Mouse (Mus musculus) hindbrain, embryonic 11.5 days (tissue): Measurements from ENCODE around the gene Gm30191. TPM values are rescaled to one million over a fixed set of nuclear protein-coding genes. Genes with fewer than 3 reads are reported as not detected.

ENCODE experiments used
- ATAC-seq: fragments of 200-750 bp; cut with Nextera tagmentation; 2 replicates; pipeline ENCODE4 v1.8.0; 2017; ENCODE audit warnings: mild to moderate bottlenecking, moderate TSS enrichment, moderate library complexity; ENCODE audit not compliant: low FRiP score
- DNase-seq: peaks from one replicate; pipeline ENCODE4 v3.0.0-alpha.2; 2015; ENCODE audit warnings: low spot score
- H3K27ac ChIP-seq: fragments of 300-500 bp; sonication (generic); 2 replicates; pipeline ENCODE4 v1.5.1; 2014; ENCODE audit warnings: mild to moderate bottlenecking, low read depth, low read length
- H3K27me3 ChIP-seq: fragments of 300-500 bp; sonication (generic); 2 replicates; pipeline ENCODE4 v1.6.1; 2014; ENCODE audit warnings: mild to moderate bottlenecking, low read length, moderate library complexity, mixed read lengths; ENCODE audit not compliant: control insufficient read depth, insufficient read depth
- H3K36me3 ChIP-seq: fragments of 300-500 bp; sonication (generic); 2 replicates; pipeline ENCODE4 v1.6.1; 2014; ENCODE audit warnings: mild to moderate bottlenecking, low read length, moderate library complexity, mixed read lengths; ENCODE audit not compliant: control insufficient read depth, insufficient read depth
- H3K4me1 ChIP-seq: fragments of 300-500 bp; sonication (generic); replicated peaks from 2 replicates; pipeline ENCODE4 v1.6.1; 2014; ENCODE audit warnings: low read length, mixed read lengths; ENCODE audit not compliant: control insufficient read depth, insufficient read depth
- H3K4me2 ChIP-seq: fragments of 300-500 bp; sonication (generic); replicated peaks from 2 replicates; pipeline ENCODE4 v1.6.1; 2014; ENCODE audit warnings: mild to moderate bottlenecking, low read depth, low read length
- H3K4me3 ChIP-seq: fragments of 300-500 bp; sonication (generic); 2 replicates; pipeline ENCODE4 v1.5.1; 2014; ENCODE audit warnings: low read depth, low read length
- H3K9ac ChIP-seq: fragments of 300-500 bp; sonication (generic); 2 replicates; pipeline ENCODE4 v1.6.1; 2014; ENCODE audit warnings: low read depth, low read length
- H3K9me3 ChIP-seq: fragments of 300-500 bp; sonication (generic); 2 replicates; pipeline ENCODE4 v1.6.1; 2016; ENCODE audit warnings: low read length; ENCODE audit not compliant: control insufficient read depth
- WGBS: fragments of 180-500 bp; shearing (Covaris S2); extraction: QIAGEN DNeasy Blood & Tissue Kit; methylation state at CpG from one replicate; pipeline ENCODE4 v1.1.7; 2014; 5-methylcytosine and 5-hydroxymethylcytosine counted together
- polyA plus RNA-seq: library from polyadenylated mRNA; unstranded; fragments of >200 nt; fragmentation: Nextera tagmentation; extraction: Ambion mirVana; gene quantifications from 2 replicates; pipeline ENCODE4 v1.2.1, GENCODE M21; 2014

Gene Gm30191
- polyA plus RNA-seq, 1 experiment from 2014 or later = 0.56 TPM

- H3K27me3 ChIP-seq = peaks cover 51% of the 10 kb centered on the region
- no peaks in the 10 kb centered on the region for H3K9me3 ChIP-seq
- H3K4me1 ChIP-seq = peaks cover 21% of the 10 kb centered on the region
- peak overlapping the region; percentile 48 for H3K4me3 ChIP-seq
- ATAC-seq (no peak), DNase-seq (peak; percentile 61)
- H3K9ac ChIP-seq = no peak overlapping the region
- peak overlapping the region; percentile 83 for H3K4me2 ChIP-seq
- 5% methylated on average over 27 of the region's 27 CpGs for WGBS
- H3K27ac ChIP-seq = no peak overlapping the region
- H3K36me3 ChIP-seq = no peaks in the 10 kb centered on the region
Measured at GRCm38 (mm10) chr4:134250116-134250929, 3.6 kb downstream of the Gm30191 start.

DNA sequence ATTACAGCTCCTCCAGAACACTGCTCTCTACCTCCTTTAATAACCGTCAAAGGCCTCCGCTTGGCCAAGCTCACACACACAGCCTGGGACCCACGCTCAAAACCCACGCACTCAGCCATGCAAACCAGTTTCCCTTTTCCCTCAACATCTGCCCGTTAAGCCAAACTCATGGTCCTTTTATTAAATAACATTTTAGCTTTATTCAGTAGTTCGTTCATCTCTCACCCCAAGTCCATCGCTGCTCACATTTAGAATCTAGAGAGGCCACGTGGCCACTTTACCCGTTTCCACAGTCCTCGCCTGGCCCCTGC, 4.2 kb downstream of the Gm30191 start:
- WGBS = 8% methylated on average over 10 of the region's 10 CpGs
- no peak overlapping the region; the same call in 1 of the 2 replicates for H3K9ac ChIP-seq
- H3K36me3 ChIP-seq = no peaks in the 10 kb centered on the region
- peak overlapping the region; percentile 83 for H3K4me2 ChIP-seq
- H3K9me3 ChIP-seq = no peaks in the 10 kb centered on the region
- no peak overlapping the region for H3K27ac ChIP-seq
- H3K4me1 ChIP-seq = peaks cover 23% of the 10 kb centered on the region
- ATAC-seq (no peak), DNase-seq (no peak)
- H3K27me3 ChIP-seq = peaks cover 51% of the 10 kb centered on the region
- H3K4me3 ChIP-seq = peak overlapping the region; percentile 48

DNA sequence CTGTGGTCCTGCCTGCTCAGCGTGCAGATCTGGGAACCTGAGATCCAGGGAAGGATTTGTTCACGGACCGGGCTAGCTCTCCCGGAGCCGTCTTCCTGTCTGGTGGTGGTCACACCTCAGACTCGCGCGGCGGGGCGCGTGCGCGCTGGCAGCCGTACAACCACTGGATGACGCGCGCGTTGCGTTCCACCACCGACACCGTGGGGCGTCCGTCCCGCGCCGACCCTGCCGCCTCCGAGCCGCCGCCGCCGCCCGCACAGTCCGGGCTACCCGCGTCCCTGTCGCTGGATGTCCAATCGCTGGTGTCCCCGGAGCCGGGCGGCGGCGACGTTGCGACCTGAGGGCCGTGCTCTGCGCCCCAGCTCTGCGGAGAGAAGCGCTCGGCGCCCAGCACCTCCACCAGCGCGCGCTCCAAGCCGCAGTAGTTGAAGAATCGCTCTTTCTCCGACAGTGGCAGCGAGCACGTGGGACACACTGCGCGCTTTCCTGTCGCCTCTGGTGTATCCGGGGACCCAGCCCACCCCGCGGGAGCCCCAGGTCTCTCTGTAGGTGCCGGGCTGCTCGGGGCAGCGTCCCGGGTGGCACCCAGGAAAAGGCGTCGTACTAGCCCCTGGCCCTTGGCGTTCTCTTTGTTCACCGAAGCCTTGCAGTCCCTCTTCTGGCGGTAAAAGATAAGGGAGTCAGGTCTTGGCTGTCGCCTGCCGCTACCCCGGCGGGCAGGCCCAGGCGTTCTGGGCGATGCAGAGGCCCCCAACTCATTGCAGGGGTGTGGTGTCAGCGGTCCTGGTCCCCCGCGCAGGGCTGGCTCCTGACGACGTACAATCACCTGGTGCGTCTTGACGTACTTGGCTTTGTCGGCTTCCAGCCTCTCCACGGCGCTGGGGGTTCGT, 4.8 kb downstream of the Gm30191 start:
- DNase-seq (peak; percentile 70), ATAC-seq (peak; percentile 23; the same call in 1 of the 2 replicates)
- WGBS = under 1% methylated on average over 88 of the region's 91 CpGs
- Histone ChIP-seq H3K9me3 (no peaks in the 10 kb centered on the region), H3K27ac (no peak overlapping the region), H3K9ac (peak overlapping the region; percentile 48), H3K27me3 (peaks cover 51% of the 10 kb centered on the region), H3K36me3 (no peaks in the 10 kb centered on the region), H3K4me3 (peak overlapping the region; percentile 48), H3K4me2 (peak overlapping the region; percentile 83), H3K4me1 (peaks cover 27% of the 10 kb centered on the region)

GRCm38 (mm10) chr4:134252131-134252910, 5.6 kb downstream of the Gm30191 start:
- DNase-seq (peak; percentile 55), ATAC-seq (no peak)
- WGBS = 3% methylated on average over 22 of the region's 22 CpGs
- Histone ChIP-seq H3K9me3 (no peaks in the 10 kb centered on the region), H3K27me3 (peaks cover 51% of the 10 kb centered on the region), H3K36me3 (no peaks in the 10 kb centered on the region), H3K4me3 (peak overlapping the region; percentile 48), H3K4me1 (peaks cover 33% of the 10 kb centered on the region), H3K27ac (no peak overlapping the region), H3K9ac (no peak overlapping the region), H3K4me2 (peak overlapping the region; percentile 83)

GRCm38 (mm10) chr4:134252911-134253721, 6.4 kb downstream of the Gm30191 start:
- no peaks in the 10 kb centered on the region for H3K36me3 ChIP-seq
- H3K27me3 ChIP-seq = peaks cover 47% of the 10 kb centered on the region
- H3K4me2 ChIP-seq = peak overlapping the region; percentile 27
- 4% methylated on average over 15 of the region's 15 CpGs for WGBS
- no peak overlapping the region for H3K9ac ChIP-seq
- peaks cover 35% of the 10 kb centered on the region for H3K4me1 ChIP-seq
- peak overlapping the region; percentile 19; the same call in 1 of the 2 replicates for H3K4me3 ChIP-seq
- DNase-seq (peak; percentile 45), ATAC-seq (no peak)
- no peaks in the 10 kb centered on the region for H3K9me3 ChIP-seq
- no peak overlapping the region for H3K27ac ChIP-seq

- DNase-seq (peak; percentile 62), ATAC-seq (no peak)
- Histone ChIP-seq H3K9me3 (no peaks in the 10 kb centered on the region), H3K27me3 (peaks cover 45% of the 10 kb centered on the region), H3K4me2 (peak within 1 kb of the TSS; percentile 27), H3K4me3 (peak within 1 kb of the TSS; percentile 19), H3K27ac (no peak within 1 kb of the TSS), H3K9ac (no peak within 1 kb of the TSS), H3K4me1 (peaks cover 35% of the 10 kb centered on the region), H3K36me3 (no peaks in the 10 kb centered on the region)
- under 1% methylated on average over 13 of the region's 13 CpGs for WGBS
Measured at GRCm38 (mm10) chr4:134253722-134254324, 7.1 kb downstream of the Gm30191 start, which contains the start of gene Grrp1. TSS of gene Grrp1 (minus strand) at chr4:134254106.

DNA sequence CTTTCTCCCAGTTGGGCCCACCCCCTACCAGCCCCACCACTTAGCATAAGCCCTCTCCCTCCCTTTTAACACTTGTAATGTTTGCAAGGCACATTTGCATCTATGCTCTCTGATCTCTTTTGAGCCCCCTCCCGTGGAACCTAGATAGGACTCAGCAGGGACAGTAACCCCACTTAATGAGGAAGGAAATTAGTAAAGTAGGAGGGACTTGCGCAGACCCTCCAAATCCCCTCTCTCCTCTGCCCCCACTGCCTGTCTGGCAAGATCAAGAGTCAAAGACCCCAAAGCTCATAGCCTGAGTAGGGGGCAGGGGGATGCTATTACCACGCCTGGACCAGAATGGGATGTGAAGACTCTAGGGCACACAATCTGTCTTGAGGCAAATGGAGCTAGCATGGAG, 8.1 kb downstream of the Gm30191 start:
- ATAC-seq = no peak
- Histone ChIP-seq H3K27ac (no peak overlapping the region), H3K27me3 (peaks cover 38% of the 10 kb centered on the region), H3K4me3 (no peak overlapping the region), H3K36me3 (no peaks in the 10 kb centered on the region), H3K9ac (no peak overlapping the region), H3K9me3 (no peaks in the 10 kb centered on the region), H3K4me1 (peaks cover 32% of the 10 kb centered on the region), H3K4me2 (no peak overlapping the region)
- DNase-seq = no peak
- 11% methylated on average over 3 of the region's 3 CpGs for WGBS
